ENCODE assay signal across 14 mouse cellular contexts in the genomic region with DNA sequence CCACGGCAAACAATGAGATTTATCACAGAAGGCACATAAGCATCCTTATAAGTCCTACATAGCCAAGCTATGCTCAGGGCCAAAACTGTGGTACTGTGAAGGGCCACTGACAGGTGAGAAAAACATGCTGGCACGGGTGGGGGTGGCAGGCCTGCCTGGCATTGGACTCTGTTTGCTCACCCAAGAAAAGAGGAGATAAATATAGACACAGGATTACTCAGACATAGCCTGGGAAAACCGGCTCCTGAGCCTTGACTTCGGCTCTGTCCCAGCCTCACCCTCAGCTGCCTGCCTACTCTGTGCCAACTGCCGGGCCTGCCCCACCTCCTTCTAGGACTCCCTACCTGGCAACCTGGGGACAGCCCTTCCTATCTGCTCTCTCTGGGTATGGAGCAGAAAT. TPM values are rescaled to one million over a fixed set of nuclear protein-coding genes. Genes with fewer than 3 reads are reported as not detected.
DNase-seq lines count a peak whose midpoint lies in the region; ATAC-seq lines count a peak whose summit lies in the region.
"Had no signal": no experiment of that assay in that cellular context is flagged by ENCODE, and none has a peak within 500 bp of the region (broad histone marks: within the 10 kb centered on the region; RNA-seq: fewer than 3 reads in every experiment).

No protein-coding gene starts in this region.

- no peaks in the 10 kb centered on the region for H3K36me3 ChIP-seq in heart, embryonic 13.5 days
- H3K36me3 ChIP-seq in stomach, embryonic 16.5 days (ENCODE audit: control insufficient read depth, insufficient read depth, low read length), result no peaks in the 10 kb centered on the region
- H3K36me3 ChIP-seq in midbrain, embryonic 10.5 days, result no peaks in the 10 kb centered on the region
- H3K36me3 ChIP-seq: midbrain, embryonic 15.5 days had no signal

- no peak for ATAC-seq in heart, embryonic 13.5 days (ENCODE audit: extremely low read depth, insufficient number of reproducible peaks, low FRiP score, low TSS enrichment)
- ATAC-seq in stomach, embryonic 16.5 days (ENCODE audit: insufficient read depth, low FRiP score), result peak; percentile 38
- no peak for ATAC-seq in CD4-positive, CD25-positive, alpha-beta regulatory T cell, adult 4 months
- ATAC-seq: intestine, embryonic 16.5 days; midbrain, embryonic 15.5 days; Patski had no signal

- DNase-seq in gastrocnemius, adult 18-20 months (ENCODE audit: low spot score), result peak; percentile 68
- DNase-seq in gastrocnemius, postnatal 4 days (ENCODE audit: low spot score in 2 of 2), result no peak
- peak; percentile 58 for DNase-seq in urinary bladder, postnatal 14 days (ENCODE audit: low spot score)
- no peak for DNase-seq in urinary bladder, postnatal 25 days (ENCODE audit: low spot score)
- no peak for DNase-seq in midbrain, embryonic 10.5 days (ENCODE audit: low spot score)
- DNase-seq: embryo, embryonic 11 days had no signal

- H3K4me3 ChIP-seq in heart, embryonic 13.5 days, result no peak overlapping the region
- H3K4me3 ChIP-seq in stomach, embryonic 16.5 days (replicated peaks; ENCODE audit: low read length), result no peak overlapping the region
- H3K4me3 ChIP-seq in midbrain, embryonic 10.5 days, result no peak overlapping the region
- H3K4me3 ChIP-seq: midbrain, embryonic 15.5 days had no signal

- 51% methylated on average over 5 of the region's 5 CpGs for WGBS in heart, embryonic 13.5 days
- 51% methylated on average over 5 of the region's 5 CpGs for WGBS in stomach, embryonic 16.5 days
- 85% methylated on average over 5 of the region's 5 CpGs for WGBS in midbrain, embryonic 10.5 days

- H3K27me3 ChIP-seq in heart, embryonic 13.5 days (replicated peaks), result no peaks in the 10 kb centered on the region; the same call in none of the 2 replicates
- no peaks in the 10 kb centered on the region; the same call in 1 of the 2 replicates for H3K27me3 ChIP-seq in stomach, embryonic 16.5 days (ENCODE audit: control insufficient read depth, insufficient read depth, low read length)
- H3K27me3 ChIP-seq in midbrain, embryonic 10.5 days (ENCODE audit: low read depth, poor library complexity, severe bottlenecking), result peaks cover 21% of the 10 kb centered on the region
- H3K27me3 ChIP-seq: midbrain, embryonic 15.5 days; Patski had no signal

- H3K9ac ChIP-seq in heart, embryonic 13.5 days, result no peak overlapping the region
- H3K9ac ChIP-seq in stomach, embryonic 16.5 days (ENCODE audit: low read length), result no peak overlapping the region
- H3K9ac ChIP-seq: liver, embryonic 14.5 days; midbrain, embryonic 15.5 days had no signal

- no peaks in the 10 kb centered on the region for H3K9me3 ChIP-seq in heart, embryonic 13.5 days
- H3K9me3 ChIP-seq in stomach, embryonic 16.5 days (replicated peaks; ENCODE audit: control insufficient read depth, low read length), result no peaks in the 10 kb centered on the region
- no peaks in the 10 kb centered on the region for H3K9me3 ChIP-seq in midbrain, embryonic 10.5 days (replicated peaks)
- H3K9me3 ChIP-seq: midbrain, embryonic 15.5 days had no signal

- peak overlapping the region; percentile 37 for H3K27ac ChIP-seq in heart, embryonic 13.5 days (replicated peaks)
- no peak overlapping the region for H3K27ac ChIP-seq in stomach, embryonic 16.5 days (ENCODE audit: low read length)
- H3K27ac ChIP-seq in midbrain, embryonic 10.5 days (replicated peaks), result no peak overlapping the region
- H3K27ac ChIP-seq: liver, embryonic 14.5 days; midbrain, embryonic 15.5 days had no signal

- peaks cover 54% of the 10 kb centered on the region for H3K4me1 ChIP-seq in heart, embryonic 13.5 days
- peaks cover 19% of the 10 kb centered on the region for H3K4me1 ChIP-seq in stomach, embryonic 16.5 days (ENCODE audit: control insufficient read depth, insufficient read depth, low read length)
- H3K4me1 ChIP-seq in midbrain, embryonic 10.5 days, result peaks cover 11% of the 10 kb centered on the region

- no peak overlapping the region for H3K4me2 ChIP-seq in heart, embryonic 13.5 days
- no peak overlapping the region for H3K4me2 ChIP-seq in stomach, embryonic 16.5 days (ENCODE audit: low read depth, low read length)
- H3K4me2 ChIP-seq: midbrain, embryonic 15.5 days had no signal

RNA-seq across cellular contexts. Expression of gene Edn2, which starts 16.7 kb away (rescaled TPM):
- not detected for total RNA-seq in gastrocnemius, adult 18-20 months (2021)
- not detected for total RNA-seq in gastrocnemius, postnatal 4 days (2021)
- polyA plus RNA-seq in heart, embryonic 13.5 days (2015; fragmentation: Nextera tagmentation; extraction: Ambion mirVana), result 0.62 and 0.96 TPM in 2 replicates
- polyA plus RNA-seq in stomach, embryonic 16.5 days (2015; fragmentation: Nextera tagmentation; extraction: Ambion mirVana), result 3.7 and 4.0 TPM in 2 replicates
- not detected for polyA plus RNA-seq in CD4-positive, CD25-positive, alpha-beta regulatory T cell, adult 4 months (2017; shearing (Covaris generic))
- polyA plus RNA-seq in midbrain, embryonic 10.5 days (2016; fragmentation: Nextera tagmentation; extraction: Ambion mirVana), result not detected in 2 replicates
- total RNA-seq: adrenal gland, postnatal 4 days had no signal
- polyA plus RNA-seq: Patski had no signal

Comparison
In these comparisons a context has a peak if more than half of its experiments do, and no peak if none do; other contexts are left out.
1. DNase-seq: peak in gastrocnemius, adult 18-20 months (single experiment) and urinary bladder, postnatal 14 days (single experiment); none in gastrocnemius, postnatal 4 days (0 of 2), urinary bladder, postnatal 25 days (single experiment) and midbrain, embryonic 10.5 days (single experiment).